Mouse (Mus musculus) limb, embryonic 11.5 days (tissue): ENCODE measurements at regions not wholly inside any gene's neighbourhood (a gene's known extent, or its start where the extent isn't known, plus 50 kb on each side); places are given as distances from the start of the nearest gene placed in this dataset.

Source experiments
- ATAC-seq: fragments of 200-750 bp; cut with Nextera tagmentation; 2 replicates; pipeline ENCODE4 v1.8.0; 2017; ENCODE audit warnings: low read depth; ENCODE audit not compliant: insufficient number of reproducible peaks, low FRiP score, low TSS enrichment
- DNase-seq: peaks from one replicate; pipeline ENCODE4 v3.0.0-alpha.2; 2015; ENCODE audit warnings: low spot score
- H3K27ac ChIP-seq: fragments of 300-500 bp; sonication (generic); replicated peaks from 2 replicates; pipeline ENCODE4 v1.5.1; 2014; ENCODE audit warnings: low read depth, mild to moderate bottlenecking, low read length
- H3K27me3 ChIP-seq: fragments of 300-500 bp; sonication (generic); 2 replicates; pipeline ENCODE4 v1.6.1; 2014; ENCODE audit warnings: mild to moderate bottlenecking, low read length, mixed read lengths; ENCODE audit not compliant: control insufficient read depth, insufficient read depth
- H3K36me3 ChIP-seq: fragments of 300-500 bp; sonication (generic); 2 replicates; pipeline ENCODE4 v1.6.1; 2014; ENCODE audit warnings: mild to moderate bottlenecking, low read length, moderate library complexity, mixed read lengths; ENCODE audit not compliant: control insufficient read depth, insufficient read depth
- H3K4me1 ChIP-seq: fragments of 300-500 bp; sonication (generic); 2 replicates; pipeline ENCODE4 v1.6.1; 2014; ENCODE audit warnings: low read length, mixed read lengths; ENCODE audit not compliant: control insufficient read depth, insufficient read depth
- H3K4me2 ChIP-seq: fragments of 300-500 bp; sonication (generic); 2 replicates; pipeline ENCODE4 v1.6.1; 2014; ENCODE audit warnings: low read depth, mild to moderate bottlenecking, moderate library complexity; ENCODE audit not compliant: severe bottlenecking
- H3K4me3 ChIP-seq: fragments of 300-500 bp; sonication (generic); 2 replicates; pipeline ENCODE4 v1.5.1; 2014; ENCODE audit warnings: low read depth, low read length
- H3K9ac ChIP-seq: fragments of 300-500 bp; sonication (generic); 2 replicates; pipeline ENCODE4 v1.6.1; 2014; ENCODE audit warnings: mild to moderate bottlenecking, low read length
- H3K9me3 ChIP-seq: fragments of 300-500 bp; sonication (generic); 2 replicates; pipeline ENCODE4 v1.6.1; 2016; ENCODE audit warnings: low read length; ENCODE audit not compliant: control insufficient read depth
- WGBS: fragments of 180-500 bp; shearing (Covaris S2); extraction: QIAGEN DNeasy Blood & Tissue Kit; methylation state at CpG from one replicate; pipeline ENCODE4 v1.1.7; 2014; 5-methylcytosine and 5-hydroxymethylcytosine counted together

DNA sequence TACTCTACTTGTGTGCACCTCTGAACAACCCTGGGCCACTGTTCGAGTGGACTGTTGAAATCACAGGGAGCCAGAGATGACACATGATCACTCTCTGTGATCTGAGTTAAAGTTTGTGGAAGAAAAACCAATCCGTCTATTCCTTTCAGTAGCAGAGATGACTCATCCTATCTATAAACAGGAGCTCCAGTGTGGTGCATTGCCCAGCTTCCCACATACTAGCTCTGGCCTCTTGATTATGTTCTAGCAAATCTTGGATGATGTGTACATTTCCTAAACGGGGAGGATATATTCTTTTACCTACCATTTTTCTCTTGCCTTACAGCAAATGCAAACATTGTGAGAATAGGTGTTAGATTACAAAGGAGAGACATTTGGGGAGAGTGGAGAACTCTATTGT lies 94.5 kb upstream of the Plppr5 start:
- 77% methylated on average over 3 of the region's 3 CpGs for WGBS
- Histone ChIP-seq H3K9ac (no peak overlapping the region), H3K4me2 (no peak overlapping the region), H3K9me3 (no peaks in the 10 kb centered on the region), H3K4me3 (no peak overlapping the region), H3K36me3 (no peaks in the 10 kb centered on the region), H3K4me1 (no peaks in the 10 kb centered on the region), H3K27me3 (no peaks in the 10 kb centered on the region), H3K27ac (no peak overlapping the region)
- no peak for ATAC-seq
- no peak for DNase-seq

DNA sequence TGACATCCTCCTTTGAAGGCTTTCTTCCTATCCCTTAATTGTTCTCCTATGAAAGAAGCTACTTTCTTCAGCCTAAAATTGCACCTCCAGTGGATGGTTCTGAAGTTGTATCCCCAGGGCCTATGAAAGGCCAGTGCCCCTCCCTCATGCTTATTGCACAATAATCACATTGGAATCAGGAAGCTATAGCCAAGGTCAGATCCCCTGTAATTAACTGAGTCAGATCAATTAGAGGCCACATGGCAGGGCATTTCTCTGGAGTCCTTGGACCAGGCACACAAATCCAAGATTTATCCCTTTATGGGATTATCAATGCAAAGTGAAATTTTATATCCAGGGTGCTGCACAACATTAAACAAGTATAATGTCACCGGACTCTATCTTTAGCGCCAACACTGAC lies 98.8 kb upstream of the Plppr4 start:
- H3K4me2 ChIP-seq = no peak overlapping the region
- H3K4me1 ChIP-seq = no peaks in the 10 kb centered on the region
- ATAC-seq = no peak
- H3K27me3 ChIP-seq = no peaks in the 10 kb centered on the region
- WGBS = 92% methylated on average over 2 of the region's 2 CpGs
- no peak overlapping the region for H3K9ac ChIP-seq
- no peak for DNase-seq
- no peak overlapping the region for H3K4me3 ChIP-seq
- no peaks in the 10 kb centered on the region for H3K36me3 ChIP-seq
- H3K9me3 ChIP-seq = no peaks in the 10 kb centered on the region
- no peak overlapping the region for H3K27ac ChIP-seq

GRCm38 (mm10) chr3:117450559-117450958 lies 89.9 kb upstream of the Plppr4 start:
- no peaks in the 10 kb centered on the region for H3K27me3 ChIP-seq
- no peak overlapping the region for H3K27ac ChIP-seq
- H3K36me3 ChIP-seq = no peaks in the 10 kb centered on the region
- H3K4me1 ChIP-seq = no peaks in the 10 kb centered on the region
- H3K4me3 ChIP-seq = no peak overlapping the region
- H3K9me3 ChIP-seq = no peaks in the 10 kb centered on the region
- DNase-seq (no peak), ATAC-seq (no peak)
- 82% methylated on average over 7 of the region's 7 CpGs for WGBS
- no peak overlapping the region for H3K9ac ChIP-seq
- H3K4me2 ChIP-seq = no peak overlapping the region

- no peaks in the 10 kb centered on the region for H3K4me1 ChIP-seq
- no peak for DNase-seq
- no peak overlapping the region for H3K4me3 ChIP-seq
- H3K36me3 ChIP-seq = no peaks in the 10 kb centered on the region
- H3K9ac ChIP-seq = no peak overlapping the region
- no peaks in the 10 kb centered on the region for H3K9me3 ChIP-seq
- ATAC-seq = no peak
- H3K4me2 ChIP-seq = no peak overlapping the region
- 72% methylated on average over 3 of the region's 3 CpGs for WGBS
- H3K27me3 ChIP-seq = no peaks in the 10 kb centered on the region
- no peak overlapping the region for H3K27ac ChIP-seq
These were observed 81.2 kb upstream of the Plppr4 start for GRCm38 (mm10) chr3:117441887-117442286.

- Histone ChIP-seq H3K4me3 (no peak overlapping the region), H3K4me2 (no peak overlapping the region), H3K36me3 (no peaks in the 10 kb centered on the region), H3K9ac (no peak overlapping the region), H3K27ac (no peak overlapping the region), H3K4me1 (no peaks in the 10 kb centered on the region), H3K9me3 (no peaks in the 10 kb centered on the region), H3K27me3 (no peaks in the 10 kb centered on the region)
- ATAC-seq (no peak), DNase-seq (no peak)
- WGBS = 69% methylated on average over 4 of the region's 4 CpGs
These were observed 79.6 kb upstream of the Plppr4 start for GRCm38 (mm10) chr3:117440294-117440693.

GRCm38 (mm10) chr3:117438473-117439114 lies 77.9 kb upstream of the Plppr4 start:
- H3K4me2 ChIP-seq = no peak overlapping the region
- ATAC-seq = peak; percentile 76; the same call in 1 of the 2 replicates
- H3K27me3 ChIP-seq = no peaks in the 10 kb centered on the region

DNA sequence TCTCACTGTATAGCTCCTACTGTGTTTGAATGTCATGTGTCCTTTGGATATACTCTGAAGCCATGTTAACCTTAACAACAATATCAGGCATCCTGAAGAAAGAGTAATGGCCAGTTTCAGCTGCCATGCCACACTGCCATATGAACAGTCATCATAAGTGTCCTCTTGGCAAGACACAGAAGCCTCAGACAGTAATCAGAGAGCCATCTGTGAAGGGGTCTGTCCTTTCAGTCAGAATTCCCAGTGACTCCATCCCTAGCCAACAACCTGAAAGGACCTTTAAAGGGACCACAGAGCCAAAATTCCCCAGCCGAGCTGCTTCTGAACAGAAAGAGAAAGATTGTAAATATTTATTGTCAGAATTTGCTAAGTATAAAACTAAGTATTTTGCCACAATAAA lies 63.9 kb upstream of the Plppr4 start:
- 84% methylated on average over 1 of the region's 1 CpGs for WGBS
- H3K4me1 ChIP-seq = no peaks in the 10 kb centered on the region
- no peak overlapping the region for H3K4me3 ChIP-seq
- no peaks in the 10 kb centered on the region for H3K9me3 ChIP-seq
- no peak overlapping the region for H3K4me2 ChIP-seq
- H3K9ac ChIP-seq = no peak overlapping the region
- no peak overlapping the region for H3K27ac ChIP-seq
- ATAC-seq (no peak), DNase-seq (no peak)
- H3K27me3 ChIP-seq = no peaks in the 10 kb centered on the region
- no peaks in the 10 kb centered on the region for H3K36me3 ChIP-seq

More at GRCm38 (mm10) chr3:117438473-117439114, 77.9 kb upstream of the Plppr4 start:
- no peaks in the 10 kb centered on the region for H3K9me3 ChIP-seq
- 19% methylated on average over 11 of the region's 11 CpGs for WGBS
- H3K36me3 ChIP-seq = no peaks in the 10 kb centered on the region
- no peaks in the 10 kb centered on the region for H3K4me1 ChIP-seq
- no peak overlapping the region for H3K4me3 ChIP-seq
- no peak overlapping the region for H3K27ac ChIP-seq
- DNase-seq = peak; percentile 87
- no peak overlapping the region for H3K9ac ChIP-seq

GRCm38 (mm10) chr3:117412896-117413747 lies 52.4 kb upstream of the Plppr4 start:
- ATAC-seq = no peak
- Histone ChIP-seq H3K4me3 (no peak overlapping the region), H3K9me3 (no peaks in the 10 kb centered on the region), H3K36me3 (no peaks in the 10 kb centered on the region), H3K27ac (no peak overlapping the region), H3K4me2 (no peak overlapping the region), H3K4me1 (no peaks in the 10 kb centered on the region), H3K27me3 (no peaks in the 10 kb centered on the region), H3K9ac (no peak overlapping the region)
- no peak for DNase-seq
- 84% methylated on average over 4 of the region's 4 CpGs for WGBS
